25 mouse cellular contexts compared by ENCODE assay signal in the genomic region with DNA sequence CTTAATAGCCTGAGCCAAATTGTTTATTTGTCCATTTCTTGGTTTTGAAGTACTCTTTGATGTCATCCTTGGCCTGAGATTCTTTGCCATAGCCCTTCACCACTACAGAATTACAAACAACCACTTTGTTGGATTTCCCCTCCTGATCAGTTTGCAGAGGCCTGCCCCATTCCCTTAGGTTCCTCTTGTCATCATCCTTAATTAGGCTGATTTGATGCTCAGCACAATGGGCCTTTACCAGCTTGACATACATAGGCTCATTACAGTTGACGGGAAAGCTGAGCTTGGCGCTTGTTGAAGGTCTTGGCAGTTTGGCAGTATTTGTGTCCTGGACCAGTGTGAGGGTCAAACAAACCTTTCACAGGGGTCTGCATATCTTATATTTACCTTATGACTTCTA.
"Had no signal": no experiment of that assay in that cellular context is flagged by ENCODE, and none has a peak within 500 bp of the region (broad histone marks: within the 10 kb centered on the region; RNA-seq: fewer than 3 reads in every experiment).

No protein-coding gene starts in this region.

- H3K4me1 ChIP-seq: hindbrain, embryonic 13.5 days; hindbrain, embryonic 15.5 days had no signal

- H3K9me3 ChIP-seq: heart, embryonic 10.5 days; heart, embryonic 12.5 days; hindbrain, embryonic 13.5 days; hindbrain, embryonic 15.5 days; kidney, embryonic 15.5 days; limb, embryonic 13.5 days; limb, embryonic 15.5 days; liver, embryonic 12.5 days had no signal

- H3K4me3 ChIP-seq: heart, embryonic 10.5 days; heart, embryonic 12.5 days; hindbrain, embryonic 13.5 days; hindbrain, embryonic 15.5 days; kidney, embryonic 15.5 days; limb, embryonic 13.5 days; limb, embryonic 15.5 days; liver, embryonic 12.5 days had no signal

- H3K4me2 ChIP-seq: heart, embryonic 12.5 days; hindbrain, embryonic 13.5 days; hindbrain, embryonic 15.5 days; kidney, embryonic 15.5 days; limb, embryonic 13.5 days; limb, embryonic 15.5 days; liver, embryonic 12.5 days had no signal

- DNase-seq: gastrocnemius, postnatal 14 days; gastrocnemius, postnatal 36 days; heart, adult 18-20 months; heart, postnatal 10 days; heart, postnatal 36 days; kidney, adult 11 months; kidney, adult 2 months; kidney, adult 9 months; kidney, postnatal 14 days; kidney, postnatal 36 days; layer of hippocampus, adult 9-11 months; layer of hippocampus, postnatal 36 days; left cerebral cortex, postnatal 4 days had no signal

- H3K9ac ChIP-seq: heart, embryonic 12.5 days; hindbrain, embryonic 13.5 days; hindbrain, embryonic 15.5 days; kidney, embryonic 15.5 days; limb, embryonic 13.5 days; limb, embryonic 15.5 days; liver, embryonic 12.5 days; liver, embryonic 14.5 days had no signal

- H3K36me3 ChIP-seq: heart, embryonic 10.5 days; heart, embryonic 12.5 days; hindbrain, embryonic 13.5 days; hindbrain, embryonic 15.5 days; kidney, embryonic 15.5 days; limb, embryonic 13.5 days; limb, embryonic 15.5 days; liver, embryonic 12.5 days had no signal

- H3K27ac ChIP-seq: heart, embryonic 10.5 days; hindbrain, embryonic 13.5 days; hindbrain, embryonic 15.5 days; hindbrain, postnatal 0 days; kidney, embryonic 15.5 days; kidney, postnatal 0 days; limb, embryonic 13.5 days; limb, embryonic 15.5 days; liver, embryonic 12.5 days; liver, embryonic 14.5 days had no signal

- ATAC-seq: hindbrain, postnatal 0 days; intestine, embryonic 16.5 days; liver, embryonic 12.5 days had no signal

- H3K27me3 ChIP-seq: heart, embryonic 12.5 days; hindbrain, embryonic 13.5 days; hindbrain, embryonic 15.5 days; kidney, embryonic 15.5 days; limb, embryonic 13.5 days; limb, embryonic 15.5 days; liver, embryonic 12.5 days had no signal
